Mouse (Mus musculus): ENCODE data around the gene Piezo1.

Piezo1 gene

GRCm38 (mm10) chr8:122445203-122445602 lies 105.9 kb downstream of the Piezo1 start:
- no peak for DNase-seq

GRCm38 (mm10) chr8:122444058-122444748 lies 106.9 kb downstream of the Piezo1 start:
- peak; percentile 52 to 53 for DNase-seq

GRCm38 (mm10) chr8:122443262-122444006 lies 107.7 kb downstream of the Piezo1 start, which contains the start of gene Mvd:
Mvd (minus strand) TSS chr8:122443422.
- peak; percentile 96 to 98 for DNase-seq

GRCm38 (mm10) chr8:122442781-122443180 lies 108.3 kb downstream of the Piezo1 start:
- no peak for DNase-seq

GRCm38 (mm10) chr8:122442356-122442755 lies 108.8 kb downstream of the Piezo1 start:
- no peak for DNase-seq

- DNase-seq, result no peak
These were observed 109.8 kb downstream of the Piezo1 start for GRCm38 (mm10) chr8:122441326-122441725.

GRCm38 (mm10) chr8:122439336-122439735 lies 111.8 kb downstream of the Piezo1 start:
- DNase-seq, result no peak

GRCm38 (mm10) chr8:122437708-122438331 lies 113.3 kb downstream of the Piezo1 start:
- DNase-seq, result no peak

- no peak for DNase-seq
These were observed 114.5 kb downstream of the Piezo1 start for GRCm38 (mm10) chr8:122436586-122437125.

- no peak for DNase-seq
These were observed 115.0 kb downstream of the Piezo1 start for GRCm38 (mm10) chr8:122436146-122436545.

GRCm38 (mm10) chr8:122435375-122435774 lies 115.8 kb downstream of the Piezo1 start:
- DNase-seq, result peak; percentile 63 to 66

GRCm38 (mm10) chr8:122433269-122433905 lies 117.7 kb downstream of the Piezo1 start:
- DNase-seq, result no peak

- DNase-seq, result peak; percentile 93 to 94
These were observed 118.5 kb downstream of the Piezo1 start, which contains the start of gene Cyba for GRCm38 (mm10) chr8:122432443-122433268. Cyba (minus strand) TSS chr8:122432930.

Measured in B cell, adult 2 months (primary cell).